Mouse (Mus musculus) gastrocnemius, postnatal 14 days (tissue): ENCODE measurements around the gene Sipa1l2. TPM values are rescaled to one million over a fixed set of nuclear protein-coding genes. Genes with fewer than 3 reads are reported as not detected.

Experiments
- DNase-seq: peaks from one replicate; pipeline ENCODE4 v3.0.0; 2021; ENCODE audit warnings: mixed read lengths
- intact Hi-C: fragments of 180-260 bp; cut with DNase I; formaldehyde crosslinking; loops from one replicate; pipeline ENCODE4 v1.15.1; 2025; ENCODE audit warnings: low total_unique reads
- total RNA-seq, 2 experiments: library from RNA; stranded (reverse); gene quantifications; 2 replicates each; pipeline ENCODE4 v1.2.3; 2021

The Sipa1l2 gene
- total RNA-seq, 2 experiments from 2014 or later = 8.8 to 10.1 TPM

GRCm38 (mm10) chr8:125488747-125489146 is 80.9 kb downstream of the Sipa1l2 start:
- intact Hi-C loops = no loop called here
- peak; percentile 55 for DNase-seq

GRCm38 (mm10) chr8:125485715-125486114 is 83.9 kb downstream of the Sipa1l2 start:
- no peak for DNase-seq
- intact Hi-C loops = no loop called here

GRCm38 (mm10) chr8:125484530-125485196 is 84.9 kb downstream of the Sipa1l2 start:
- DNase-seq = no peak
- intact Hi-C loops = no loop called here

GRCm38 (mm10) chr8:125482491-125483096 is 87.0 kb downstream of the Sipa1l2 start:
- no peak for DNase-seq
- intact Hi-C loops = no loop called here

- intact Hi-C loops = no loop called here
- DNase-seq = peak; percentile 70
These were observed 94.7 kb downstream of the Sipa1l2 start for GRCm38 (mm10) chr8:125474876-125475275.

- no peak for DNase-seq
- intact Hi-C loops = no loop called here
These were observed 98.2 kb downstream of the Sipa1l2 start for GRCm38 (mm10) chr8:125471374-125471773.

GRCm38 (mm10) chr8:125465156-125465821 is 104.3 kb downstream of the Sipa1l2 start:
- DNase-seq = peak; percentile 26
- intact Hi-C loops = no loop called here

GRCm38 (mm10) chr8:125462901-125463300 is 106.7 kb downstream of the Sipa1l2 start:
- DNase-seq = no peak
- intact Hi-C loops = no loop called here

GRCm38 (mm10) chr8:125461504-125461903 is 108.1 kb downstream of the Sipa1l2 start:
- intact Hi-C loops = no loop called here
- no peak for DNase-seq

GRCm38 (mm10) chr8:125460602-125461001 is 109.0 kb downstream of the Sipa1l2 start:
- DNase-seq = no peak
- intact Hi-C loops = no loop called here

- intact Hi-C loops = no loop called here
These were observed 120.6 kb downstream of the Sipa1l2 start for GRCm38 (mm10) chr8:125449048-125449447.

GRCm38 (mm10) chr8:125447543-125447942 is 122.1 kb downstream of the Sipa1l2 start:
- intact Hi-C loops = no loop called here
- no peak for DNase-seq

More at GRCm38 (mm10) chr8:125449048-125449447, 120.6 kb downstream of the Sipa1l2 start:
- no peak for DNase-seq

GRCm38 (mm10) chr8:125446236-125446635 is 123.4 kb downstream of the Sipa1l2 start:
- DNase-seq = no peak
- intact Hi-C loops = no loop called here

GRCm38 (mm10) chr8:125445225-125445609 is 124.4 kb downstream of the Sipa1l2 start:
- intact Hi-C loops = no loop called here
- peak; percentile 55 for DNase-seq

GRCm38 (mm10) chr8:125444457-125445224 is 125.0 kb downstream of the Sipa1l2 start:
- intact Hi-C loops = no loop called here
- DNase-seq = no peak

GRCm38 (mm10) chr8:125435320-125436100 is 134.1 kb downstream of the Sipa1l2 start:
- no peak for DNase-seq
- intact Hi-C loops = no loop called here

- intact Hi-C loops = no loop called here
- no peak for DNase-seq
These were observed 135.5 kb downstream of the Sipa1l2 start for GRCm38 (mm10) chr8:125434151-125434550.

GRCm38 (mm10) chr8:125431321-125431720 is 138.3 kb downstream of the Sipa1l2 start:
- DNase-seq = peak; percentile 65
- intact Hi-C loops = no loop called here

- intact Hi-C loops = no loop called here
- DNase-seq = no peak
These were observed 138.8 kb downstream of the Sipa1l2 start for GRCm38 (mm10) chr8:125430796-125431195.
